Mouse (Mus musculus) thymus, adult 18-20 months (tissue): Measurements from ENCODE around the gene Alkbh6.
A peak's percentile ranks its signal among the peaks of the same experiment; 100 is the strongest.

Experiments
- DNase-seq, 2 experiments: peaks; one replicate each; pipeline ENCODE4 v3.0.0; 2022; ENCODE audit warnings: mixed read lengths in 2 of 2

Gene Alkbh6

GRCm38 (mm10) chr7:30308076-30309005 lies at the start of gene Alkbh6:
Gene Alkbh6 (plus strand): TSS chr7:30308717.
- DNase-seq: peak; percentile 93 to 94

- DNase-seq: no peak
Observed at GRCm38 (mm10) chr7:30265041-30265440, 43.5 kb upstream of the Alkbh6 start.

GRCm38 (mm10) chr7:30265531-30265930 lies 43.0 kb upstream of the Alkbh6 start:
- no peak for DNase-seq

- no peak for DNase-seq
Observed at GRCm38 (mm10) chr7:30265935-30266334, 42.6 kb upstream of the Alkbh6 start.

GRCm38 (mm10) chr7:30266780-30267179 lies 41.7 kb upstream of the Alkbh6 start:
- no peak for DNase-seq

GRCm38 (mm10) chr7:30269641-30270040 lies 38.9 kb upstream of the Alkbh6 start:
- no peak for DNase-seq

GRCm38 (mm10) chr7:30274383-30274782 lies 34.1 kb upstream of the Alkbh6 start:
- no peak for DNase-seq

- DNase-seq: no peak
Observed at GRCm38 (mm10) chr7:30278911-30279310, 29.6 kb upstream of the Alkbh6 start.

GRCm38 (mm10) chr7:30279536-30279935 lies 29.0 kb upstream of the Alkbh6 start:
- no peak for DNase-seq

- peak; percentile 81 to 82 for DNase-seq
Observed at GRCm38 (mm10) chr7:30279951-30280669, 28.4 kb upstream of the Alkbh6 start, which contains the start of the genes Thap8 and Wdr62. Gene Thap8 (plus strand): TSS chr7:30280094. Gene Wdr62 (minus strand): TSS chr7:30280419.

GRCm38 (mm10) chr7:30280670-30281138 lies 27.8 kb upstream of the Alkbh6 start:
- peak; percentile 64 to 76 for DNase-seq

- no peak for DNase-seq
Observed at GRCm38 (mm10) chr7:30281522-30281921, 27.0 kb upstream of the Alkbh6 start.

GRCm38 (mm10) chr7:30282740-30283139 lies 25.8 kb upstream of the Alkbh6 start:
- DNase-seq: no peak

GRCm38 (mm10) chr7:30286701-30287410 lies 21.7 kb upstream of the Alkbh6 start:
- DNase-seq: no peak

GRCm38 (mm10) chr7:30288046-30288445 lies 20.5 kb upstream of the Alkbh6 start:
- no peak for DNase-seq

GRCm38 (mm10) chr7:30289071-30289713 lies 19.3 kb upstream of the Alkbh6 start:
- DNase-seq: no peak

GRCm38 (mm10) chr7:30289714-30290399 lies 18.7 kb upstream of the Alkbh6 start:
- DNase-seq: no peak

- no peak for DNase-seq
Observed at GRCm38 (mm10) chr7:30291215-30292131, 17.0 kb upstream of the Alkbh6 start, which contains the start of gene Clip3. Gene Clip3 (plus strand): TSS chr7:30291728.

- no peak for DNase-seq
Observed at GRCm38 (mm10) chr7:30293795-30294194, 14.7 kb upstream of the Alkbh6 start.

- no peak for DNase-seq
Observed at GRCm38 (mm10) chr7:30294296-30294695, 14.2 kb upstream of the Alkbh6 start.
